Mouse (Mus musculus): ENCODE results near the gene Dffa.
"Not testable (repeated sequence)": the region's sequence is repeated elsewhere in the genome, so short reads cannot be mapped to it uniquely, and the experiment has no call there.

Gene Dffa

GRCm38 (mm10) chr4:149098571-149098970 is 5.4 kb upstream of the Dffa start:
- DNase-seq (ENCODE audit: low read depth, low spot score) = no peak

DNA sequence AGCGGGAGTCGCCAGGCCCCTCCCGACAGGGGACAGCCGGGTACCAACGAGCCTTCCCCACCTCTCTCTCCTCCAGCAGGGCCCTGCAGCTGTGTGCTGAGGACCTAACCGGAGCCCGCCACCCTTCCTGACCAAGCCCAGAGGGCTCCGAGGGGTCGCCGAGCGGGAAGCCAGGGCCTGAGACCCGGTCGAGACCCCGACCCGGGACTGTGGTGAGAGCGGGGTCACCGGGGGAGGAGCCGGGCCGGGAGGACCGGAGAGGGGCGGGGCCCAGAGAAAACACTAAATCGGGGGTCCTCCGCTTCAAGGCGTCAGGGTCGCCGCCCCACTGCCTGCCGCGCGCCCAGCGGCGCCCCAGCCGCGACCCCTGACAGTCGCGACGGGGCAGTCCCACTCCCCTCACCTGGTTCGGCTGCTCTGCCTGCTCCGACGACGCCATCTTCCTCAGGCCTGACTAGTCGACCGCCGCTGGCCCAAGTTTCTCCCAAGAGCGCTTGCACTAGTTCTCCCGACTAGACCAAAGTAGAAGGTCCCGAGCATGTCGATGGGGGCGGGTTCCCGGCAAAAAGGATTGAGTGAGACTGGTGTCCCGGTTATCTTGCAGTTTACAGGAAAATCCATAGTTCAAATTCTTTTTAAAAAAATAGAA is 4.5 kb upstream of the Dffa start, which contains the start of gene Pex14:
Gene Pex14 (minus strand): TSS at position 508 of the 649 bp plus-strand sequence.
- DNase-seq (ENCODE audit: low read depth, low spot score) = peak; percentile 91

DNA sequence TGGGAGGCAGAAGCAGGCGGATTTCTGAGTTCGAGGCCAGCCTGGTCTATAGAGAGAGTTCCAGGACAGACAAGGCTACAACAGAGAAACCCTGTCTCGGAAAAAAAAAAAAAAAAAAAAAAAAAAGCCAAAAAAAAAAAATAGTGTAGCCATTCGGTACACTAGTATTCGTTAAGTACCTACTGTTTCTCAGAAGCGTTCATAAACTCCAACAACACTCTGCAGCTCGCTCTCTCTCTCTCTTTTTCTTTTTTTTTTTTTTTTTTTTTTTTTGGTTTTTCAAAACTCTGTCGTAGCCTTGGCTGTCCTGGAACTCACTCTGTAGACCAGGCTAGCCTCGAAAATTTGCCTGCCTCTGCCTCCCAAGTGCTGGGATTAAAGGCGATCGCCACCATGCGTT is 3.5 kb upstream of the Dffa start:
- DNase-seq (ENCODE audit: low read depth, low spot score) = not testable (repeated sequence)

- DNase-seq (ENCODE audit: low read depth, low spot score) = no peak
These were observed 2.5 kb upstream of the Dffa start for GRCm38 (mm10) chr4:149101456-149101855.

DNA sequence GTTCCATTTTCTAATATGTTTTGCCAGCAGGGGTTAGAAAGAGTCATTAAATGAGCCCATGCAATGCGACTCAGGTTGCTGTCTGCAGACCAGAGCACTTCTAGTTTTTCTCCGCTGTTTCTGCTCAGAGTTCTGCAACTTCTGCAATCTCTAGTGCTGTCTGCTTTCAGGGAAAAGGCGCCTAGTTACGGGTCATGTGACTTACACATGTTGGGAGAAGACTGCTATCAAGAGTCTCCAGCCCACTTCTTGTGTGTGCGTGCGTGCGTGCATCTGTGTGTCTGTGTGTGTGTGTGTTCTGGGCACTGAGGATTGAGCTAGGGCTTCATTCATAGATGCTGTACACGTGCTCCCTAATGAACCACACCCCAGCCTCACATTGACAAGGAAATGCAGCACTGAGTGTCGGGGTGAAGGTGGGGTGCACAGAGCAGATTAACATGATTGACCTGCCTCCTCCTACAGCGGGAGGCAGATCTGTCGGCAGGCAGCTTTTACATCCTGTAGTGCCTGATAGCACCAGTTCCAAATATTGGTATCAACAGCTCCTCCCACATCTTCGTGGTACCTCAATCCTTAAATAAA is 16.1 kb downstream of the Dffa start:
- DNase-seq (ENCODE audit: low read depth, low spot score) = not testable (repeated sequence)

GRCm38 (mm10) chr4:149123432-149123831 is 19.5 kb downstream of the Dffa start:
- DNase-seq (ENCODE audit: low read depth, low spot score) = no peak

GRCm38 (mm10) chr4:149125341-149126114 is 21.6 kb downstream of the Dffa start:
- no peak for DNase-seq (ENCODE audit: low read depth, low spot score)

DNA sequence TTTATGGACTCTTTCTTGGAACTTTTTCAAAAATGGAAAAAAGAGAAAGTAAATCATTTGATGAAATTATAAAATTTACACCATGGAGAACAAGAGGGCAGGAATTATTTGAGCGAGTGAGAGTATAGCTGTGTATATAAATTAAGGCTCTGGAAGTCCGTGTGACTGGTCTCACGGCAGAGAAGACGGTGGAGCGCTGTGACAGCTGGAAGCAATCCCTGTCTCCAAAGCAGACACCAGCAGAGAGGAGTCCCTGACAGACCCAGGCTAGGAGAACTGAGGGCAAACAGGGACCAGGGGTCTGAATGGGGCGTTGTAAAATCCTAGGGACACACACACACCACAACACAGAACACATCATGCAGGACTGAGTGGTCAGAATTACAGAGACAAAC is 22.2 kb downstream of the Dffa start:
- no peak for DNase-seq (ENCODE audit: low read depth, low spot score)

GRCm38 (mm10) chr4:149126663-149127062 is 22.7 kb downstream of the Dffa start, which contains the start of gene Cort:
Gene Cort (minus strand): TSS chr4:149126763.
- no peak for DNase-seq (ENCODE audit: low read depth, low spot score)

- DNase-seq (ENCODE audit: low read depth, low spot score) = no peak
These were observed 24.5 kb downstream of the Dffa start for GRCm38 (mm10) chr4:149128467-149128866.

- DNase-seq (ENCODE audit: low read depth, low spot score) = no peak
These were observed 27.2 kb downstream of the Dffa start for GRCm38 (mm10) chr4:149131021-149131752.

DNA sequence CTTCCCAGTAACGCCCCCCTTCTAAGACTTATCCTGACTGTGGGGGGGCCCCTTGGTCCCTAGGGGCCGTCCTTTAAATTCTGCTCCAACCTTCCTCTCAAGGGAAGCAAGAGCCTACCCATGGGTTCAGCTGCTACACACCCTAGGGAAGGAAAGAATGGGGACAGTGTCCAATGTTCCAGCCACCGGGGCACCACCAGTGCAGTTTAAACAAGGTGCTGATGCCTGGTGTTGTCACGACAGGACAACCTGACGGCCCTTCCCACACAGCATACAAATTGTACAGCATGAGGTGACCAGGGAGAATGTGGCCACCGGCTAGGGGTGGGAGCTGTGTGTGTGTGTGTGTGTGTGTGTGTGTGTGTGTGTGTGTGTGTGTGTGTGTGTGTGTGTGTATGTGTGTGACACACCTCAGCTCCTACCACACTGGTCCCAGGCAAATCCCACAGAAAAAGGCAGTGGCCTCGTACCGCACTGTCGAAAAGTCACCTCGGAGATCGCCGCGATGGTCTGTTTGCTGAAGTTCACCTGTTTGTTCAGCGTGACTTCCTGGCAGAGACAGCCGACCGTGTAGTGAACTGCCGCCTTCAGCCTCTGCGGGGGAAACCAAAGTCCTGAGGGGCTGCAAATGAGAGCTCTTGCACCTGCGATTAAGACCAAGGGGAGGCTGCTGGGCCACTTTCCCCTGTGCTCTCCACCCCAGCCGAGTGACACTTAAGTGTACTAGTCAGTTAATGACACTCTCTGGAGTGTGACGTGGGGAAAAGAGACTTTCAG is 28.0 kb downstream of the Dffa start:
- no peak for DNase-seq (ENCODE audit: low read depth, low spot score)

DNA sequence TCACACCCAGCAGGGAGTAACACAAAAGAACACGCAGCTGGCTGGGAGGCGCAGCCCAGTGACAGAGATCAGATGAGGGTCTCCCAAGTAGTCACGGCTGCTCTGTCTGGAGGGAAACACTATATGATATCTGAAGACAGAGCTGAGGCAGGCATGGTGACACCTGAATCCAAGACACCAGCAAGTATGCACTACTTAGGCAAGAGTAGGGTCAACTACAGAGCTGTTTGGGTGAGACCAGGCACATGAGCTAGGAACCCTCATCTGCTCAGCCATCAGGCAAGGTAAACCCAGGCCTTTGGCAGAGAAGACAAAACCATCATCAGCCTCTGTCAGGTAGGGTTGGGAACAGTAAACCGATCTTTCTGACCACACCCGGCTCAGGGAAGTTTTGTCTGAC is 29.4 kb downstream of the Dffa start:
- no peak for DNase-seq (ENCODE audit: low read depth, low spot score)

DNA sequence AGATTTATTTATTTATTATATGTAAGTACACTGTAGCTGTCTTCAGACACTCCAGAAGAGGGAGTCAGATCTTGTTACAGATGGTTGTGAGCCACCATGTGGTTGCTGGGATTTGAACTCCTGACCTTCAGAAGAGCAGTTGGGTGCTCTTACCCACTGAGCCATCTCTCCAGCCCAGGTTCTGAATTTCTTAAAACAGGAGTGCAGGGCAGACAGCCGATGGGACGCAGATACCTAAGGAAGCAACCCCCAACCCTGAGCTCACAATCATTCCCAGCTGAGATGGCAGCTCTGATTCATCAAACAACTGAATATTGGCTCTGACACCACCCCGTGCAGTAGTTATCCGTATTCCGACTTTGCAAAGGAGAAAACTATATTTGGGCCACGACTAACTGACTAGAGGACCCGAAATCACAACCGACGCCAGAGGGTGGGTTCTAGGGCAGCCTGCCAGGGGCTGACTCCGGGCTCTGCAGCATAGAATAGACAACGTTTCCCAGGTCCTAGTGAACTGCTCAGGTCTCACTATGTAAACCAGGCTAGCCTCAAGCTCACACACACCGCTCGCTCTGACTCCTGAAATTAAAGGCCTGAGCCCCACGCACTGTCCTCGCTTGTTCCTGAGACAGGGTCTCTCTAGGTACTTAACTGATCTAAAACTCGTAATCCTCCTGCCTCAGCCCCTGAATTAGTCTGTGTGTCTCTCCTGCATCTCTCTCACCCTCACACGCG is 32.3 kb downstream of the Dffa start:
- DNase-seq (ENCODE audit: low read depth, low spot score) = no peak

GRCm38 (mm10) chr4:149136982-149137770 is 33.2 kb downstream of the Dffa start, which contains the start of gene Cenps:
Gene Cenps (minus strand): TSS chr4:149137629.
- peak; percentile 92 for DNase-seq (ENCODE audit: low read depth, low spot score)

- no peak for DNase-seq (ENCODE audit: low read depth, low spot score)
These were observed 34.6 kb downstream of the Dffa start for GRCm38 (mm10) chr4:149138515-149138914.

- DNase-seq (ENCODE audit: low read depth, low spot score) = no peak
These were observed 39.6 kb downstream of the Dffa start for GRCm38 (mm10) chr4:149143594-149143993.

- peak; percentile 90 for DNase-seq (ENCODE audit: low read depth, low spot score)
These were observed 40.5 kb downstream of the Dffa start for GRCm38 (mm10) chr4:149144459-149144858.

- DNase-seq (ENCODE audit: low read depth, low spot score) = no peak
These were observed 41.2 kb downstream of the Dffa start for GRCm38 (mm10) chr4:149145151-149145550.

- peak; percentile 34 for DNase-seq (ENCODE audit: low read depth, low spot score)
These were observed 43.6 kb downstream of the Dffa start for GRCm38 (mm10) chr4:149147528-149147927.
